Mouse (Mus musculus) cerebellum, adult 11-12 months (tissue): ENCODE measurements at regions not wholly inside any gene's neighbourhood (a gene's known extent, or its start where the extent isn't known, plus 50 kb on each side); places are given as distances from the start of the nearest gene placed in this dataset.
"Not testable (repeated sequence)": the region's sequence is repeated elsewhere in the genome, so short reads cannot be mapped to it uniquely, and the experiment has no call there.

ENCODE experiments used
- DNase-seq: peaks from one replicate; pipeline ENCODE4 v3.0.0; 2022

DNA sequence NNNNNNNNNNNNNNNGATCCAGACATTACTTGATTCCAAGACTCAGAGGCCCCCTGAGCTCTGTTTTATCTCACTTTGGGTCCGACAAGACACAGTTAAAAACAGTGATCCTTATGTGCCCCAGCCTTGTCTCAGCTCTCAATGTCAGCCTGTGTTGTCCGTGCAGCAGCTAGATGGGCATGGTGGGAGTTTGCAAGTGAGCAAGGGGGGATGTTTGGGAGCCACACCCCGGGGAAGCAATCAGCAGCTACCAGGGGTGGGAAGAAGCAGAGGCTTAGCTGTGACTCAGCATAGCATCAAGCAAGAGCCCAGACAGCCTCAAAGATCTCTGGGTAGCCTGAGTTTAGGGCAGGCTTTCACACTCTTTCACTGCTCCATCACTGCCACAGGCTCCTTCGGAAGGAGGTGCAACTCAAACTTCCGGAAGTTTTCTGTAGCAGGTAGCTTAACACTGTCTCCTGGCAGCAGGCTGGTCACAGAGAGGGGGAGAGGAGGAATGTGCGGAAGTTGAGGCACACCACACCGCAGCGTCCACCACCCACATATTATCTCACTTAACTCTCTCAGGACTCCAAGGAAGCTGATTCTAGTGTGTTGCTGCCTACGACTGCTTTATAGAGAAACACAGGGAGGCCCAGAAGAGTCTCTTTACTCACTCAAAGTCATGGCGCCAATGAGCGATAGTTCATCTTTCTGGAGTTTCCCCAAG lies 80.2 kb upstream of the Defb33 start:
- peak; percentile 19 for DNase-seq

DNA sequence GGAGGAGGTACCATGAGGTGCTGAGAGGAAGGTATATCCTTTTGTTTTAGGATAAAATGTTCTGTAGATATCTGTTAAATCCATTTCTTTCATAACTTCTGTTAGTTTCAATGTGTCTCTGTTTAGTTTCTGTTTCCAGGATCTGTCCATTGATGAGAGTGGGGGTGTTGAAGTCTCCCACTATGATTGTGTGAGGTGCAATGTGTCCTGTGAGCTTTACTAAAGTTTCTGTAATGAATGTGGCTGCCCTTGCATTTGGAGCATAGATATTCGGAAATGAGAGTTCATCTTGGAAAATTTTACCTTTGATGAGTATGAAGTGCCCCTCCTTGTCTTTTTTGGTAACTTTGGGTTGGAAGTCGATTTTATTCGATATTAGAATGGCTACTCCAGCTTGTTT lies 79.0 kb upstream of the Defb33 start:
- peak; percentile 8 for DNase-seq

DNA sequence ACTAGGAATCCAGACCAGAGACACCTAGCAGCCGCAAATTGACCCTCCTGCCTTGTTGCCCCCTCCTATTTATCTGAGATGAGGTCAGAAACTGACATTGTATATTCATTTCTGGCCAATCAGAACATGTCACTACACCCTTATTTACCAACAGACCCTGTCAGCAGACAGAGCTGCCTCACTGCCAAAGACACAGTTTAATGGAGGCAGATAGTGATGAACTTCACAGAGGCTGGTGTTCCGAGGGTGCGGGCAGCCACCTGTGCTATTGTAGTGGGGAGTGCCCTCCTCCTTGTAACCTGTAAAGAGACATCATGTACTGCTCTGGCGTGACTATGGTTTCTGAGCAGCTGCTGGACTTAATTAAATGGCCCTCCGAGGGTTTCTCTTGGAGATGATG lies 70.0 kb upstream of the Defb33 start:
- DNase-seq: peak; percentile 24

DNA sequence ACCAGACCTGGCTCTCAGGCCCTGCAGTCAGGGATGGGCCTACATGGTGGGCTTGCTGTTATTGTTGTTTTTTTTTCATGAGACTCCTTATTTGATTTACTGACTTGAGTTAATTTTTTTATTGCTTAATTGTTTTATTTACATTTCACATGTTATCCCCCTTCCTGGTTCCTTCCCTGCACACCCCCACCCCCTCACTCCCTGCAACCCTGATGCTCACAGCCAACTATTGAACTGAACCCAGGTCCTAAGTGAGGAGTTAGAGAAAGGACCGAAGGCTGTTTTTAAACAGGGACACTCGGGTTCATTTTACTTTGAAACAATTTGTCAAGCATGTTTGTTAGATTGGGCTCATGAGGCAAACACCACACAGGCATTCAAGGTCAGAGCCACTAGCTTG lies 69.2 kb upstream of the Defb33 start:
- DNase-seq: not testable (repeated sequence)

DNA sequence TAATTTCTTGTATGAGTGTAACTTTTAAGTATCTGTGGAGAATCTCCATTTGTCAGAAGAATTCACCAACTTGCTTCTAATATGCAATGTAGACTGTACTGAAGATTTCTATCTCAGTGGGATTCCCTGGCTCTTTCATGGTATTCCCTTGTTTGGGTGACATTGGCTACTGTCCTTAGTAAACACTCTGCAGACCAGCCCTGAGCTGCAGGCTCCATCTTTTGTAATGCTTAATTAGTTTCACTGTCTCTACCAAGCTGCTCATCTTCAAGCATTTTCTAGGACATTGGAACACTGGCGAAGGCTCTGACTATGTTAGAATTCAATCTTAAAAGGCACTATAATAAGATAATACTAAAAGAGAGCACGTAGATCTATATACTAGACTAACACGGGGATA lies 53.0 kb upstream of the Defb33 start:
- DNase-seq: not testable (repeated sequence)
